Mouse (Mus musculus): ENCODE measurements at regions not wholly inside any gene's neighbourhood (a gene's known extent, or its start where the extent isn't known, plus 50 kb on each side); places are given as distances from the start of the nearest gene placed in this dataset.
A peak's percentile ranks its signal among the peaks of the same experiment; 100 is the strongest.
"Not testable (repeated sequence)": the region's sequence is repeated elsewhere in the genome, so short reads cannot be mapped to it uniquely, and the experiment has no call there.

DNA sequence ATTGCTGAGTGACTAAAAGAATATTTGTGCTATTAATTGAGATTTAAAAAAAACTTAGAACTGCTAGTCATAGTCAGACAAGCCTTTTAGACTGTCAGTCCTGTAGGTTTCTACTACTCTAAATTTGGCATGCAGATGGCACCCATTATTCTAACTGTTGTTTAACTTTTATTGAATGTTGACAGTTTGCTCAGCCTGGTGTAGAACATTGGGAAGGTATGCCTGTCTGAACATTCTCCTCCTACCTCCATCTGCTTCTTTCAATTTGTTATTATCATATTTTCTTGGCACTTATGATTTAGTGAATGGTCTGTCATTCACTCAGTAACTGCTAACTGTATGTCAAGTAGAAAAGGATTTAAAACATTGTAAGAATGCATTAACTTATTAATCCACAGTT lies 130.9 kb downstream of the Gmnc start:
- no peak for DNase-seq

- DNase-seq: peak; percentile 76
Measured at GRCm38 (mm10) chr16:26849191-26849590, 142.3 kb downstream of the Gmnc start.

DNA sequence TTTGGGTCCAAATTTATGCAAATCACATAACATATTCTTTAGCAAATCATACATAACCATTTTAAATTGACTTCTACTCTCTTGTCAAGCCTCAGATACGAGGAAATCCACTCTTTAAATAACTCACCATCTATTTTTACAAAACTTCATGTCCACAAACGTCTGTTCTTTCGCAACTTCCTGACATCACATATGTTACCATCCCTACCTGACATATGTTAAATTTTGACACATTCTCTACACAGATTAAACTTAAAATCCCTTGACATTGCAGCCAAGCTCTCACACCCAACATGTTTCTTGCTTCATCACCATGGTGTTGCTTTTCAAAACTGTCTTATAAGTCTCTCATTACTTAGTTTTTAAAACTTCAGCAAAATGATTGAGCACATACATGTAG lies 164.4 kb downstream of the Gmnc start:
- DNase-seq: no peak

DNA sequence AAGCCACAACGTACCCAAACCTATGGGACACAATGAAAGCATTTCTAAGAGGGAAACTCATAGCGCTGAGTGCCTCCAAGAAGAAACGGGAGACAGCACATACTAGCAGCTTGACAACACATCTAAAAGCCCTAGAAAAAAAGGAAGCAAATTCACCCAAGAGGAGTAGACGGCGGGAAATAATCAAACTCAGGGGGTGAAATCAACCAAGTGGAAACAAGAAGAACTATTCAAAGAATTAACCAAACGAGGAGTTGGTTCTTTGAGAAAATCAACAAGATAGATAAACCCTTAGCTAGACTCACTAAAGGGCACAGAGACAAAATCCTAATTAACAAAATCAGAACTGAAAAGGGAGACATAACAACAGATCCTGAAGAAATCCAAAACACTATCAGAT lies 180.3 kb downstream of the Gmnc start:
- not testable (repeated sequence) for DNase-seq

- no peak for DNase-seq
Measured at GRCm38 (mm10) chr16:26805426-26805825, 186.0 kb downstream of the Gmnc start.

GRCm38 (mm10) chr16:26787042-26787620 lies 204.3 kb downstream of the Gmnc start:
- no peak for DNase-seq

- no peak for DNase-seq
Measured at GRCm38 (mm10) chr16:26782331-26782730, 200.8 kb downstream of the Il1rap start.

All from heart, adult 11 months (tissue).